Mouse (Mus musculus): ENCODE results near the gene P4hb.

P4hb gene

GRCm38 (mm10) chr11:120572752-120573584 is at the start of gene P4hb:
Gene P4hb (minus strand): TSS chr11:120573253.
- peak; percentile 99 for DNase-seq

DNA sequence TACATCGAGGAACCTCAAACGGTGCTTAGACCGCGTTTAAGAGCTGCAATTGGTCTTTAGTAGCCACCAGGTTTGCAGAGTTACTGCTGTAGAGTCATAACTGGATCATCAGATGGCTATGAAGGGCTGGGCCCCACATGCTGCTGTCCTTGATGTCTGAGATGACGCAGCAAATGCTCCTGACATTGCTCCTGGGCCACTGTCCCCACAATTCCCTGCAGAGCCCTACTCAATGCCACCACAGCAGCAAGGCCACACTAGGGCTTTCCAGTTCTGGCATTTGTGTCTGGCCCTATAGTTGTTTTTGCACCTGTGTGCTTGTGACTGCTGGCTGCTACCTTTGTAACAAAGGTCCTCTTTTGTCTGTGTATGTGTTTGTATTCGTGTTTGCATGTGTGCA is 49.8 kb upstream of the P4hb start:
- DNase-seq, result peak in 1 of 2 experiments; percentile 2

DNA sequence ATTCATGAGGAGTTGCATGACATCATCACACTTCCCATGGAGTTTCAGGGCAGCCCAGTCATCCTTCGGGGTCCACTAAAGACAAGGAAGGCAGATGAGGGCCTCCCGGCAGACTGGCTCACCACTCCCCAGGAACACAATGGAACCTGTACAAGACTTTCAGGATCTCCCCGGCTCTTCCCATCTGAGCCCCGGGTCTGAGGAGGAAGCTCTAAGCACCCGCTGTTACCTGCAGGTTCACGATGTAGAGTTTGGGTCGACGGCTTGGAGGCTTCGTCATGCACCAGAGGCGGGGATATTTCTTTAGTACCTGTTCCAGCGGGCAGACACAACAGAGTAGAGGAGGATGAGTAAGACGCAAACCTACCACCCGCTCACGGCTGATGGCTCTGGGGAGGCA is 47.1 kb upstream of the P4hb start:
- no peak for DNase-seq

GRCm38 (mm10) chr11:120618619-120619535 is 45.8 kb upstream of the P4hb start:
- peak in 1 of 2 experiments; percentile 13 for DNase-seq

DNA sequence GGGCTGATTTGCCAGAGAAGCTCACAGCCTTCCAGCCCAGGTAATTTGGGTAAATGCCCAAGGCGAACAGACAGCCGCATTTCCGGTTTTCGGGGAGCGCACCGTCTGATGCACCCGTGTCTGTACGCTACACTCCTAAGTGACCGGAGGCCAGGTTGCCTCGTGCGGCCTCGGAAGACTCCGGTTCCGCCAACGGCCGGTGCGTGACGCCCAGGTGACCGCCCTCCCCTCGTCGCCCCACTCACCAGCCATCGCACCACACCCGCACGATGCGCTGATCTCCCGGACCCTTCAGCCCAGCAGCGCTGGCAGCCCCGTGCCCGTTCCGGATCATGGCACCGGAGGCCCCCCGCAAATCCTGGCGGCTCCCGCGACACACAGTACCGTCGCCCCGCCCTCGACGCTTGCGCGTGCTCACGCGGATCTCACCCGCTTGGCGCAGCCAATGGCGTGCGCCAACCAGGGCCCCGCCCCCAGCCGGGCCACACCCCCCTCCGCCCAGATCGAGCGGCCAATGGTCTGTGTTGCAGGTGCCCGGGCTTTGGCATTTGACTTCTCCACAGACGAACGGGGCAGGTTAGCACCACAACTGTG is 44.6 kb upstream of the P4hb start, which contains the start of gene Pcyt2:
Pcyt2 (minus strand) TSS at position 418 of the 594 bp plus-strand sequence.
- peak; percentile 92 to 95 for DNase-seq

DNA sequence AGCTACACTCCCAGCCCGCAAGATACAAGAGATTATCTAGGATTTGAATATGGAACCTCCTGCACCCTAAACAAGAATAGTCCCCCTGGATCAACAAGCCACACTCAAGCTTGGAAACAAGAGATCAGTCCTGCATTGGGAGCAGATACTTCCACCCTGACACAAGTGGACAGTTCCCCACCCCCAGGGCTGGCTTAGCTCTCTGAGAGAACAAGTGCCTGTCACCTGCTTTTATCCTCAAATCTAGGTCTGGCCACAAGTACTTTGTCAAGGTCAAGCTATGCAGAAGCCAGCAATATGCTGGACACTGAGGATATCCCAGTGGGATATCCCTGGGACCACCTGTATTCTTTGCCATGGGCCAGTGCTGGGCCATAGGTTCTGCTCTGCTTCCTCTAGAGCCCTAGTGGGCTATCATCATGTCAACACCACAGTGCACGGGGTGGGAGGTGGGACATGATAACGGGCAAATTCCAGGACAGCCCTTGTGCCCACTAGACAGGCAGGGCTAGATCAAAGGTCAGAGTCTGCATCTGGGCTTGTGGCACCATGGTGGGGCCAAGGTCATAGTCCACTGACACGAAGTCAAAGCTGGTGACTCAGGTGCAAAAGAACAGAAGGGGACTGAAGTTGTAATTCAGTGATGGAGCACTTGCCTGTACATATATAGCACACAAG is 43.7 kb upstream of the P4hb start:
- DNase-seq, result peak in 1 of 2 experiments; percentile 16

DNA sequence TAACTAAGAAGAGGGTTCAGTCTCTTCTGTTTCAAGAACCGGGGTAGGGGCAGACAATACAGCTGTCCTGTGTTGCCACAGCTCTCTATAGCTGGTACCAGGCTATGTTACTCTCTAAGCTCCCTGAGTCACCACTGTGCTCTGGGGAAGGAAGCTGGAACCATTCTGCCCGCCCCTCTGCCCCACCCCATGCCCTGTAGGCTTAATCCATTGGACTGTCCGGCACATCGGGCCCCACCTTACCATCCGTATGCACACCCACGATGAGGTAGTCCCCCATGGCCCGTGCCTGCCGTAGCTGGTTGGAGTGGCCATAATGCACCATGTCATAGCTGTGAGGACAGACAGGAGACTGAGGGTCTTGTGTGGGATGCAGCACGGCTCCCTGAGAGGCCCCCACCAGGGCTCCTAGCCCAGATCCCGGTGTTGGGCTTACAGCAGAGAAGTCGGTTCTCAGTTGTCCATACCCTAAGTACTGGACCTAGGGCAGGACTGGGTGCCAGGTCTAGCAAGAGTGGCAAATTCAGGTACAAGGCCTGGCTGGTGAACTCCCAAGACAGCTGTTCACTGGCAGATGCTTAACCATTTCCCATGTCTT is 42.7 kb upstream of the P4hb start:
- peak in 1 of 2 experiments; percentile 8 for DNase-seq

DNA sequence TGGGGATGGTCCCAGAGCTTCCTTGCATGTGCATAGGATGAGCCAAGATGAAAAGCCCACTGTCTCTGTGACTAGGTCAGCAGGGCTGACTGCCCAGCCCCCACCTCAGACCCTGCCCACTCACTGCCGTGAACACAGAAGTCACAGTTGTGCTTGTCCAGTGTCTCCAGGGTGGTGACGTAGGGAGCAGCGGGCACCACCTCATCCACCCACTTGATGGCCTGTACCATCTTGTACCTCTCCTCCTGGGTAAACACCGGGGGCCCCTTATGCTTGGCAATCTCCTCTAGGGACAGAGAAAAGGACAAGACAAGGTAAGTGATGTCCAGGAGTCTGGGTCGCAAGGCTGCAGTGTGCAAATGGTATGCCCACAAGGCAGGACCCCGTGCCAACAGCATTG is 42.1 kb upstream of the P4hb start:
- DNase-seq, result no peak

- peak in 1 of 2 experiments; percentile 6 for DNase-seq
Measured at GRCm38 (mm10) chr11:120613976-120614375, 40.9 kb upstream of the P4hb start.

- no peak for DNase-seq
Measured at GRCm38 (mm10) chr11:120613481-120613972, 40.5 kb upstream of the P4hb start.

GRCm38 (mm10) chr11:120612763-120613162 is 39.7 kb upstream of the P4hb start:
- peak; percentile 77 to 79 for DNase-seq

- no peak for DNase-seq
Measured at GRCm38 (mm10) chr11:120610477-120611046, 37.5 kb upstream of the P4hb start.

- no peak for DNase-seq
Measured at GRCm38 (mm10) chr11:120609250-120609649, 36.2 kb upstream of the P4hb start.

DNA sequence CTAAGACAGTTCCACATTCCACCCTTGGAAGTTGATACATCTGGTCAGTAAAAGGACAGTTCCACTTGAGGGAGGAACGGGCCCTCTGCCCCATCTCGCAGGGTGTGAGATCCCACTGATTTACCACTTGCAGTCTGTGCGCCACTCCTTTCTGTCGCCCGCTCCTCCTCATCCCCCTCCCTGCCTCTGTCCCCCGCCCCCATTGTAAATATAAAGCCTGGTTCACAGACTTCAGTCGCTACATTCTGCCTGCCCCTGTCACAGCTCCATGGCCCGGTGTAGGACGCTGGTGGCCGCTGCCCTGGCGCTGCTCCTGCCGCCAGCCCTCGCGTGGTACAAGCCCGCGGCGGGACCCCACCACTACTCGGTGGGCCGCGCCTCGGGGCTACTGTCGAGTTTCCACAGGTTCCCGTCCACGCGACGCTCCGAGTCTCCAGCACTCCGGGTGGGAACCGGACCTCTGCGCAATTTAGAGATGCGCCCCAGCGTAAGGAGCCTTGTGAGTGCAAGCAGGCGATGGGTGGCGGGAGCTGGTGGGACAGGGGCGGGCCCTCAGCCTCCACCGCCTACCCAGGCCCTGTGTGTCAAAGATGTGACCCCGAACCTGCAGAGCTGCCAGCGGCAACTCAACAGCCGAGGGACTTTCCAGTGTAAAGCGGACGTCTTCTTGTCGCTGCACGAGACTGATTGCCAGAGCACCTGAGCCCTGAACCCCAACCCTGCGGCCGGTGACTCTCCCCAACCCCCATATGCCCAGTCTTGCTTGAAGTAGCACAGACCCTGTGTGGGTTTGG is 35.4 kb upstream of the P4hb start, which contains the start of gene Npb:
Npb (plus strand) TSS at position 237 of the 794 bp plus-strand sequence.
- DNase-seq, result no peak

- no peak for DNase-seq
Measured at GRCm38 (mm10) chr11:120606764-120607163, 33.7 kb upstream of the P4hb start.

GRCm38 (mm10) chr11:120605667-120606066 is 32.6 kb upstream of the P4hb start:
- DNase-seq, result no peak

GRCm38 (mm10) chr11:120603545-120603944 is 30.5 kb upstream of the P4hb start:
- no peak for DNase-seq

GRCm38 (mm10) chr11:120600716-120601115 is 27.7 kb upstream of the P4hb start:
- no peak for DNase-seq

GRCm38 (mm10) chr11:120598990-120599549 is 26.0 kb upstream of the P4hb start:
- DNase-seq, result no peak
